Mouse (Mus musculus) myocyte (in vitro differentiated cells): ENCODE measurements around the gene Ccdc160.

Experiments
- CEBPB ChIP-seq: IDR thresholded peaks from 2 replicates; pipeline ENCODE4 v1.6.1; 2011; ENCODE audit warnings: mild to moderate bottlenecking, moderate library complexity; ENCODE audit not compliant: poor library complexity, insufficient read depth, severe bottlenecking
- MYOG ChIP-seq, 3 experiments: IDR thresholded peaks; one replicate each; pipeline ENCODE4 v1.6.1; 2011; ENCODE audit warnings: control low read depth in 2 of 3, low read depth in 2 of 3, mild to moderate bottlenecking in 2 of 3; ENCODE audit not compliant: insufficient read length in 2 of 3, control insufficient read depth in 1 of 3, insufficient read depth in 1 of 3
- POLR2A ChIP-seq: IDR thresholded peaks from one replicate; pipeline ENCODE4 v1.6.1; 2011; ENCODE audit warnings: low read depth, mild to moderate bottlenecking, control low read depth, moderate library complexity; ENCODE audit not compliant: insufficient read length

GRCm38 (mm10) chrX:52819338-52819737, 28.3 kb downstream of the Ccdc160 start:
- TF ChIP-seq CEBPB (no peak), POLR2A (no peak), MYOG (IDR thresholded peaks at IDR 0.05; ENCODE audit: control insufficient read depth in 1 of 3, insufficient read depth in 1 of 3, insufficient read length in 2 of 3, low read depth in 2 of 3) (no peak)
